Mouse (Mus musculus) intestine, embryonic 15.5 days (tissue): ENCODE results near the gene Klhl32. TPM values are rescaled to one million over a fixed set of nuclear protein-coding genes. Genes with fewer than 3 reads are reported as not detected.
"Not testable (repeated sequence)": the region's sequence is repeated elsewhere in the genome, so short reads cannot be mapped to it uniquely, and the experiment has no call there.

Experiments
- ATAC-seq: fragments of 200-750 bp; cut with Nextera tagmentation; 2 replicates; pipeline ENCODE4 v1.8.0; 2017; ENCODE audit warnings: moderate TSS enrichment, moderate library complexity
- H3K27ac ChIP-seq: fragments of 300-500 bp; sonication (generic); 2 replicates; pipeline ENCODE4 v1.5.1; 2015; ENCODE audit warnings: mild to moderate bottlenecking, inconsistent platforms
- H3K27me3 ChIP-seq: fragments of 300-500 bp; sonication (generic); replicated peaks from 2 replicates; pipeline ENCODE4 v1.6.1; 2015; ENCODE audit warnings: inconsistent platforms
- H3K36me3 ChIP-seq: fragments of 300-500 bp; sonication (generic); 2 replicates; pipeline ENCODE4 v1.6.1; 2015; ENCODE audit warnings: inconsistent platforms
- H3K4me1 ChIP-seq: fragments of 300-500 bp; sonication (generic); replicated peaks from 2 replicates; pipeline ENCODE4 v1.6.1; 2015; ENCODE audit warnings: inconsistent platforms
- H3K4me2 ChIP-seq: fragments of 300-500 bp; sonication (generic); replicated peaks from 2 replicates; pipeline ENCODE4 v1.6.1; 2015; ENCODE audit warnings: mild to moderate bottlenecking, inconsistent platforms
- H3K4me3 ChIP-seq: fragments of 300-500 bp; sonication (generic); replicated peaks from 2 replicates; pipeline ENCODE4 v1.5.1; 2015; ENCODE audit warnings: inconsistent platforms
- H3K9ac ChIP-seq: fragments of 300-500 bp; sonication (generic); 2 replicates; pipeline ENCODE4 v1.6.1; 2015; ENCODE audit warnings: inconsistent platforms
- H3K9me3 ChIP-seq: fragments of 300-500 bp; sonication (generic); 2 replicates; pipeline ENCODE4 v1.6.1; 2016; ENCODE audit warnings: inconsistent platforms
- WGBS: fragments of 180-500 bp; shearing (Covaris S2); methylation state at CpG from one replicate; pipeline ENCODE4 v1.1.7; 2015; 5-methylcytosine and 5-hydroxymethylcytosine counted together
- polyA plus RNA-seq: library from polyadenylated mRNA; unstranded; fragments of >200 nt; fragmentation: Nextera tagmentation; extraction: Ambion mirVana; gene quantifications from 2 replicates; pipeline ENCODE4 v1.2.1, GENCODE M21; 2015

The Klhl32 gene
- 3.6 and 3.9 TPM in 2 replicates for polyA plus RNA-seq

GRCm38 (mm10) chr4:24850401-24851325 is at the start of gene Klhl32:
TSS of gene Klhl32 (minus strand) at chr4:24851124.
- Histone ChIP-seq H3K4me3 (peak within 1 kb of the TSS; percentile 73), H3K9me3 (no peaks in the 10 kb centered on the region), H3K27ac (peak within 1 kb of the TSS; percentile 51; the same call in 1 of the 2 replicates), H3K4me2 (peak within 1 kb of the TSS; percentile 93), H3K36me3 (no peaks in the 10 kb centered on the region), H3K4me1 (no peaks in the 10 kb centered on the region), H3K27me3 (no peaks in the 10 kb centered on the region), H3K9ac (peak within 1 kb of the TSS; percentile 59)
- peak; percentile 95 for ATAC-seq
- under 1% methylated on average over 58 of the region's 63 CpGs for WGBS

GRCm38 (mm10) chr4:24899146-24899545 is 48.2 kb upstream of the Klhl32 start:
- H3K4me1 ChIP-seq: 0 out of 2 replicates have a peak, but pooled peaks cover 5% of the 10 kb centered on the region
- no peaks in the 10 kb centered on the region for H3K9me3 ChIP-seq
- no peak overlapping the region for H3K27ac ChIP-seq
- H3K36me3 ChIP-seq: peaks cover 3% of the 10 kb centered on the region; the same call in 1 of the 2 replicates
- no peak for ATAC-seq
- H3K4me3 ChIP-seq: peak overlapping the region; percentile 81
- 50% methylated on average over 4 of the region's 4 CpGs for WGBS
- no peaks in the 10 kb centered on the region for H3K27me3 ChIP-seq
- peak overlapping the region; percentile 58 for H3K4me2 ChIP-seq
- no peak overlapping the region for H3K9ac ChIP-seq

- H3K4me2 ChIP-seq: peak overlapping the region; percentile 58
- no peak overlapping the region for H3K27ac ChIP-seq
- H3K9me3 ChIP-seq: no peaks in the 10 kb centered on the region
- H3K36me3 ChIP-seq: peaks cover 3% of the 10 kb centered on the region; the same call in 1 of the 2 replicates
- ATAC-seq: peak; percentile 29; the same call in 1 of the 2 replicates
- H3K9ac ChIP-seq: 0 out of 2 replicates have a peak overlapping the region, but pooled peaks have one; percentile 2
- H3K4me1 ChIP-seq: 0 out of 2 replicates have a peak, but pooled peaks cover 5% of the 10 kb centered on the region
- H3K4me3 ChIP-seq: peak overlapping the region; percentile 81
- no peaks in the 10 kb centered on the region for H3K27me3 ChIP-seq
- 21% methylated on average over 8 of the region's 8 CpGs for WGBS
These were observed 47.7 kb upstream of the Klhl32 start for GRCm38 (mm10) chr4:24898636-24899035.

GRCm38 (mm10) chr4:24897851-24898515 is 47.1 kb upstream of the Klhl32 start, which contains the start of gene Ndufaf4:
TSS of gene Ndufaf4 (plus strand) at chr4:24898083.
- peak within 1 kb of the TSS; percentile 81 for H3K4me3 ChIP-seq
- H3K27ac ChIP-seq: peak within 1 kb of the TSS; percentile 29; the same call in 1 of the 2 replicates
- peaks cover 3% of the 10 kb centered on the region; the same call in 1 of the 2 replicates for H3K36me3 ChIP-seq
- WGBS: under 1% methylated on average over 58 of the region's 58 CpGs
- peak within 1 kb of the TSS; percentile 58 for H3K4me2 ChIP-seq
- H3K9me3 ChIP-seq: no peaks in the 10 kb centered on the region
- H3K4me1 ChIP-seq: 0 out of 2 replicates have a peak, but pooled peaks cover 5% of the 10 kb centered on the region
- no peaks in the 10 kb centered on the region for H3K27me3 ChIP-seq
- peak within 1 kb of the TSS; percentile 79 for H3K9ac ChIP-seq
- ATAC-seq: peak; percentile 100

- 16% methylated on average over 7 of the region's 7 CpGs for WGBS
- peak overlapping the region; percentile 58 for H3K4me2 ChIP-seq
- H3K36me3 ChIP-seq: peaks cover 3% of the 10 kb centered on the region; the same call in 1 of the 2 replicates
- H3K4me1 ChIP-seq: 0 out of 2 replicates have a peak, but pooled peaks cover 5% of the 10 kb centered on the region
- no peaks in the 10 kb centered on the region for H3K27me3 ChIP-seq
- H3K4me3 ChIP-seq: peak overlapping the region; percentile 81
- H3K9me3 ChIP-seq: no peaks in the 10 kb centered on the region
- peak; percentile 30 for ATAC-seq
- H3K9ac ChIP-seq: no peak overlapping the region
- no peak overlapping the region for H3K27ac ChIP-seq
These were observed 46.4 kb upstream of the Klhl32 start for GRCm38 (mm10) chr4:24897351-24897750.

- Histone ChIP-seq H3K9ac (no peak overlapping the region), H3K27me3 (no peaks in the 10 kb centered on the region), H3K4me1 (0 out of 2 replicates have a peak, but pooled peaks cover 5% of the 10 kb centered on the region), H3K9me3 (no peaks in the 10 kb centered on the region), H3K36me3 (peaks cover 3% of the 10 kb centered on the region; the same call in 1 of the 2 replicates), H3K27ac (no peak overlapping the region), H3K4me3 (no peak overlapping the region), H3K4me2 (no peak overlapping the region)
- WGBS: 0% methylated on average over 1 of the region's 1 CpGs
- no peak for ATAC-seq
These were observed 45.9 kb upstream of the Klhl32 start for GRCm38 (mm10) chr4:24896829-24897228.

- H3K27ac ChIP-seq: no peak overlapping the region
- H3K9me3 ChIP-seq: no peaks in the 10 kb centered on the region
- no peak for ATAC-seq
- no peaks in the 10 kb centered on the region for H3K27me3 ChIP-seq
- H3K36me3 ChIP-seq: no peaks in the 10 kb centered on the region
- 0 out of 2 replicates have a peak, but pooled peaks cover 5% of the 10 kb centered on the region for H3K4me1 ChIP-seq
- 80% methylated on average over 4 of the region's 4 CpGs for WGBS
- H3K4me2 ChIP-seq: no peak overlapping the region
- no peak overlapping the region for H3K4me3 ChIP-seq
- no peak overlapping the region for H3K9ac ChIP-seq
These were observed 43.7 kb upstream of the Klhl32 start for GRCm38 (mm10) chr4:24894625-24895024.

- not testable (repeated sequence) for H3K36me3 ChIP-seq
These were observed 41.4 kb upstream of the Klhl32 start for GRCm38 (mm10) chr4:24892293-24892692.

GRCm38 (mm10) chr4:24889386-24889785 is 38.5 kb upstream of the Klhl32 start:
- not testable (repeated sequence) for H3K9ac ChIP-seq, H3K4me2 ChIP-seq, H3K4me1 ChIP-seq, H3K36me3 ChIP-seq, H3K4me3 ChIP-seq, H3K9me3 ChIP-seq, H3K27ac ChIP-seq, H3K27me3 ChIP-seq, ATAC-seq
- WGBS: 38% methylated on average over 2 of the region's 2 CpGs

More at GRCm38 (mm10) chr4:24892293-24892692, 41.4 kb upstream of the Klhl32 start:
- not testable (repeated sequence) for H3K27me3 ChIP-seq, H3K27ac ChIP-seq, H3K4me3 ChIP-seq, ATAC-seq, H3K4me1 ChIP-seq, H3K4me2 ChIP-seq, H3K9ac ChIP-seq, H3K9me3 ChIP-seq
- WGBS: 79% methylated on average over 2 of the region's 2 CpGs

- Histone ChIP-seq H3K9ac (no peak overlapping the region), H3K9me3 (no peaks in the 10 kb centered on the region), H3K4me3 (no peak overlapping the region), H3K27me3 (no peaks in the 10 kb centered on the region), H3K27ac (peak overlapping the region; percentile 22; the same call in 1 of the 2 replicates), H3K4me1 (no peaks in the 10 kb centered on the region), H3K36me3 (no peaks in the 10 kb centered on the region), H3K4me2 (no peak overlapping the region)
- 53% methylated on average over 4 of the region's 4 CpGs for WGBS
- no peak for ATAC-seq
These were observed 18.3 kb upstream of the Klhl32 start for GRCm38 (mm10) chr4:24869230-24869629.

- no peak overlapping the region for H3K27ac ChIP-seq
- no peaks in the 10 kb centered on the region for H3K36me3 ChIP-seq
- no peaks in the 10 kb centered on the region for H3K4me1 ChIP-seq
- no peaks in the 10 kb centered on the region for H3K27me3 ChIP-seq
- H3K9me3 ChIP-seq: no peaks in the 10 kb centered on the region
- no peak overlapping the region for H3K4me3 ChIP-seq
- H3K4me2 ChIP-seq: no peak overlapping the region
- 43% methylated on average over 6 of the region's 6 CpGs for WGBS
- no peak for ATAC-seq
- no peak overlapping the region for H3K9ac ChIP-seq
These were observed 14.8 kb upstream of the Klhl32 start for GRCm38 (mm10) chr4:24865691-24866090.

GRCm38 (mm10) chr4:24847406-24847805 is 3.5 kb downstream of the Klhl32 start:
- WGBS: 85% methylated on average over 2 of the region's 2 CpGs
- ATAC-seq: no peak
- H3K4me2 ChIP-seq: no peak overlapping the region
- H3K27ac ChIP-seq: no peak overlapping the region
- H3K9ac ChIP-seq: no peak overlapping the region
- H3K9me3 ChIP-seq: no peaks in the 10 kb centered on the region
- no peaks in the 10 kb centered on the region for H3K36me3 ChIP-seq
- H3K27me3 ChIP-seq: no peaks in the 10 kb centered on the region
- no peaks in the 10 kb centered on the region for H3K4me1 ChIP-seq
- H3K4me3 ChIP-seq: no peak overlapping the region
